Mouse (Mus musculus): ENCODE measurements around the gene Kcnn3. TPM values are rescaled to one million over a fixed set of nuclear protein-coding genes. Genes with fewer than 3 reads are reported as not detected.

The Kcnn3 gene
- 9.8 and 11.5 TPM in 2 replicates for polyA plus RNA-seq (2012; rRNA removed)

DNA sequence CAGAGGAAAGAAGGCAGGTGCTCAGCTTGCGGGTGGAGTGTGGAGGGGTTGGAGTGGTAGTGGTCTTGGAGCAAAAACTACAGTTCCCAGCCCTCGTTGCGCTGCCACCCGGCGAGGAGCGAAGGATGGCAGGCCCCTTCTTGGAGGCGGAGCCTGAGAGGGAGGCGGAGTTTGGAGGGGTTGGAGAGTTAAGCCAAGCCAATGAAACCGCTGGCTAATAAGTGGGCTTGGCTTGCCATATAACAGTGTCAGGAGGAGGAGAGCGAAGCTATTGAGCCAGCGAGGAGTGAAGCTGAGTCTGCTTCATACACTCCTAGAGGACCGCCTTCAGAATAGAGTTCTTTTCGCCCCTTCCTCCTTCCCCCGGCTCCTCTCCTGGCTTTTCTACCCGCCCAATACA lies at the start of gene Kcnn3:
TSS of gene Kcnn3 (plus strand) at position 271 of the 400 bp plus-strand sequence.

DNA sequence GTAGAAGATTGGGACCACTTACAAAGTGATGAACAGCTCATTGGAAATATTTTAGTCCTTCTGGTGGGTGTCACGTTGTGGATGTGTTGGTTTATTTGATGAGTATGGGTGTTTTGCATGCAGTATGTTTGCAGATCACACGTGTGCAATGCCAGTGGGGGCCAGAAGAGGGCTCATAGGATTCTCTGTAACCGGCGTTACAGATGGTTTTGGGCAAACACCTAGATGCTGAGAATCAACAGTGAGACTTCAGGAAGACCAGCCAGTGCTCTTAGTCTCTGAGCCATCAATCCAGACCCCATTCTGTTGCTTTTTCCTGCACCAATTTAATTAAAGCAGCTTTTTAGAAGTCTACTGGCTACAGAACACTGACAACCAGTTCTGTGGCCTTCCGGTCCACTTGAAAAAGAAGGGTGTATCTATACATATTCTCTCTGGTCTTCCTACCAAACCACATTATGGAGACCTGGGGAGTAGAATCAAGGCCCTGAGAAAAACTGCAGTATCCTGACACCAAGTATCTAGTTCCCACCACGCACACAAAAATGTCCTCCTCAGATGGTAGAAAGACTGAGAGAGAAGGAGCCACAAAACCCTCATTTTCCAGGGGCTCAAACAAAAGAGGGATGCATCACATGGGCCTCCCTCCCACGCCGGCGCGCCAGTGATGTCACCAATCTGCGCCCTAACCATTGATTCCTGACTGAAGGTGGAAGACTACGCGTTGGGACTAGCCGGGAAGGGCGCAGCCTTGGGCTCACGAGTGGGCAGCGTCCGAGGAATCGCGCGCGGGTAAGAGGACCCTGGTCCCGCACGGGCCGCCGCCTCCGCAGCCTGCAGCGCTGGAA lies 194.6 kb downstream of the Kcnn3 start, which contains the start of gene Adar:
TSS of gene Adar (plus strand) at position 664 of the 848 bp plus-strand sequence.

Other genes with a start within 250 kb of the Kcnn3 start
- 57.4 and 74.4 TPM in 2 replicates for gene Slc50a1, start 249.6 kb upstream of the Kcnn3 start, polyA plus RNA-seq (2012; rRNA removed)
- gene Efna1, start 239.0 kb upstream of the Kcnn3 start, polyA plus RNA-seq (2012; rRNA removed): 12.7 and 19.2 TPM in 2 replicates
- gene Efna3, start 197.2 kb upstream of the Kcnn3 start, polyA plus RNA-seq (2012; rRNA removed): 50.5 and 63.6 TPM in 2 replicates
- 23.2 and 25.2 TPM in 2 replicates for gene Efna4, start 182.1 kb upstream of the Kcnn3 start, polyA plus RNA-seq (2012; rRNA removed)
- gene Adam15, start 170.2 kb upstream of the Kcnn3 start, polyA plus RNA-seq (2012; rRNA removed): 60.2 and 80.6 TPM in 2 replicates
- gene Dcst2, start 158.2 kb upstream of the Kcnn3 start, polyA plus RNA-seq (2012; rRNA removed): 0.31 and 0.36 TPM in 2 replicates
- 0.05 and 0.10 TPM in 2 replicates for gene Dcst1, start 154.9 kb upstream of the Kcnn3 start, polyA plus RNA-seq (2012; rRNA removed)
- 2.3 and 4.1 TPM in 2 replicates for gene Zbtb7b, start 125.4 kb upstream of the Kcnn3 start, polyA plus RNA-seq (2012; rRNA removed)
- 4.3 and 5.9 TPM in 2 replicates for gene Lenep, start 117.4 kb upstream of the Kcnn3 start, polyA plus RNA-seq (2012; rRNA removed)
- 44.4 and 51.7 TPM in 2 replicates for gene Flad1, start 108.3 kb upstream of the Kcnn3 start, polyA plus RNA-seq (2012; rRNA removed)
- gene Cks1b, start 101.8 kb upstream of the Kcnn3 start, polyA plus RNA-seq (2012; rRNA removed): 129 and 142 TPM in 2 replicates
- gene Shc1, start 101.7 kb upstream of the Kcnn3 start, polyA plus RNA-seq (2012; rRNA removed): 28.8 and 52.2 TPM in 2 replicates
- 63.1 and 63.3 TPM in 2 replicates for gene Pygo2, start 90.0 kb upstream of the Kcnn3 start, polyA plus RNA-seq (2012; rRNA removed)
- gene Pbxip1, start 83.5 kb upstream of the Kcnn3 start, polyA plus RNA-seq (2012; rRNA removed): 11.9 and 16.8 TPM in 2 replicates
- 74.1 and 83.7 TPM in 2 replicates for gene Pmvk, start 65.6 kb upstream of the Kcnn3 start, polyA plus RNA-seq (2012; rRNA removed)
- 66.3 and 69.5 TPM in 2 replicates for gene Adar, start 194.9 kb downstream of the Kcnn3 start, polyA plus RNA-seq (2012; rRNA removed)
- 34.8 and 38.8 TPM in 2 replicates for gene Chrnb2, start 244.5 kb downstream of the Kcnn3 start, polyA plus RNA-seq (2012; rRNA removed)